In the genomic region with DNA sequence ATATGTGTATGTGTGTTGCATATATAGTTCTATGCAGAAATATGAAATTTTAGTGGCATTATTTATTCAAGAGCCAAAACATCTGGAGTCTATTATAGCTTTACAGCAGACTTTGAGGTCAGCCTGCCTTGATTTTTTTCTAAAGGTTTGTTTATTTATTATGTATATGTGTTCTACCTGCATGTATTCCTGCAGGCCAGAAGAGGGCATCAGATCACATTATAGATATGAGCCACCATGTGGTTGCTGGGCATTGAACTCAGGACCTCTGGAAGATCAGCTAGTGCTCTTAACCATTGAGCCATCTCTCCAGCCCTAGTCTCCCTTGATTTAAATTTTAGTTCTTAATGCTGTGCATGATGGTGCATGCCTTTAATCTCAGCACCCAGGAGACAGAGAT, we compare ENCODE assay signal across 1 mouse cellular context.
A peak's percentile ranks its signal among the peaks of the same experiment; 100 is the strongest.
TF ChIP-seq lines count a peak whose summit lies in the region.

No protein-coding gene starts in this region.

TF ChIP-seq in MEL, 35 proteins besides CTCF, POLR2A, EP300 and RAD21 (continued from another document):
- 0 out of 2 replicates have a peak, but pooled peaks have one; percentile 33 for TF ChIP-seq MYC (IDR thresholded peaks at IDR 0.05; ENCODE audit: low read depth, low read length)
- TF ChIP-seq TCF12 (IDR thresholded peaks at IDR 0.05; ENCODE audit: low read depth, low read length): no peak
- no peak for TF ChIP-seq USF1 (IDR thresholded peaks at IDR 0.05; ENCODE audit: low read depth, low read length)
- TF ChIP-seq JUND (IDR thresholded peaks at IDR 0.05; ENCODE audit: low read depth, low read length): no peak
